Mouse (Mus musculus): ENCODE data around the gene Ccdc148. TPM values are rescaled to one million over a fixed set of nuclear protein-coding genes. Genes with fewer than 3 reads are reported as not detected.

Gene Ccdc148
- total RNA-seq, 1 experiment from 2014 or later, result 1.1 TPM

DNA sequence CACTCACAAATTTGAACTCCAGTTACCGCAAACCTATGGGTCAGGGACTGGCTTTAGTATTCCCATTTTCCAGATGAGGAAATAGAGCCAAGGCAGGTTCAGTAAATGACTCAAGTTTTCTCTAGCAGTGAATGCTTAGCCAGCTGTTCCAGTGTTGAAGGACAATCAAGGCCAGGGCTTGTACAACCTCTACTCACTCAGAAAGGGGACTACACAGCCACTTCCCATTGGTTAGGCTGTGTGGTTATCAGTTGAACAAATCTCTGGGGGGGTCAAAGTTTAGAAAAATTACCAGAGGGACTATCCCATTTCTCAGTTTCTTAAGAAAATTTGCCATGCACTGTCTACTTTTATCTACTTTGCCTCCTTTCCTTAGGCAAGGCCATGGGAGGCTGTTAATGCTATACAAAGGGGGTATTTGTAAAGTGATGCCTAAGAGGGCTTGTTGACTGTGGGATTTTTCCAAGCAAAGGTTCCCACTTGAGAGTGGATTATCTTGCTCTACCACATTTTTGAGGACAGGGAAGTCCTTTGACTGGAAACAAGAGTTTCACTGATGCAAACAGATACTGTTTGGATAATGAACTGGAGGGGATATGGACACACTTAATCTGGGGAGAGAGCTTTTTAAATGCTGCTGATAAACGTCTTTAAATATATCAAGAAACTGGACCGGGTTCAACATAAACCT, 331.4 kb downstream of the Ccdc148 start:
- ATAC-seq (replicated peaks; ENCODE audit: insufficient number of reproducible peaks, low FRiP score, low TSS enrichment, poor library complexity, severe bottlenecking), result no peak

DNA sequence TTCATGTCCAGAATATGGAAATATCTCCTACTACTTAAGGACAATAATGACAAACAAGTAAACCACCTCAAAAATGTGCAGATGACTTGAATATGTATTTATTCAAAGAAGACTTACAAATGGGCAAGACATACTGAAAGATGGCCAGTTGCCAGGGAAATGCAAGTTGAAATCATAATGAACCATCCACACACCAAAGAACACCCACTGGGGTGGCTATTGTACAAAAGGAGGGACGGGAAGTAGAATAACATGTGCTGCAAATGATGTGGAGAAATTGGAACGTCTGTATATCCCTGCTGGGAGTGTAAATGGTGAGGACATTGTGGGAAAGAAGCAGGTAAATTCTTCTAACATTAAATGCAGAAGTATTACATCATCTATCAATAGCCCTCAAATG, 347.5 kb downstream of the Ccdc148 start:
- ATAC-seq (replicated peaks; ENCODE audit: insufficient number of reproducible peaks, low FRiP score, low TSS enrichment, poor library complexity, severe bottlenecking), result no peak

DNA sequence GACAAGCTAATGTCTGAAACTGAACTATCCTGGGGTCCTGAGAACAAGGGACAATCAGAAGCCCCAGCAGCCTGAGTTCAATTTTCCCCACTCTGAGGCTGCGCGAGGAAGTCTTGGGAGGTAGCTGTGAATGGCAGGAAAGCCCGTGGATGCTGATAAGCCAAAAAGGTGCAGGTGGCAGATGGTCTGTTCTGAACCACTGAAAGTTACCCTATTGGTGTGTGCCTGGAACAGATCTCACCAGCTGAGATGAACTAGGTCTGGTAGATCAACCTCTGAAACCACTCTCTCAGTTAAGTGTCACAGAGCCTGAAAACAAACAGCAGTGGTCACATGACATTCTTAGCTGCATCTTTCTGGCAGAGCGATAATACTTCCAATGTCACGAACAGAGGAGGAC, 360.9 kb downstream of the Ccdc148 start:
- ATAC-seq (replicated peaks; ENCODE audit: insufficient number of reproducible peaks, low FRiP score, low TSS enrichment, poor library complexity, severe bottlenecking), result no peak

DNA sequence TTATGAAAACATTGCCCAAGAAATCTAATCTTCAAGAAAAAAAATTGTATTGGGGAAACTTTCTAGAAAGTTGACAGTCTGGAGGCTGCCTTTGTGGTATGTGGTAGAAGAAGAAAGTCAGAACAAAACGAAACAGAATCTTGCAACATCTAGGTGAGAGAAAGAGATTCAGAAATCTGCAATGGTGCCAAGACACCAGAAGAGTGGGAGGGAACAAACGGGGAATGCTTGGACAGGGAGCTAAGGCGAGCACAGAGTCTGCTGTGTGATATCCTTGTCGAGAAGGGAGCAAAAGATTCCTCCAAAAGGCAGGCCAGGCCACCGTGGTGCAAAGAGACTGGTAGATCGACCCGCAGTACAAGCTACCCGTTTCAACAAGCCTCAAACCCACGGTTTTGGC, 361.4 kb downstream of the Ccdc148 start:
- no peak for ATAC-seq (replicated peaks; ENCODE audit: insufficient number of reproducible peaks, low FRiP score, low TSS enrichment, poor library complexity, severe bottlenecking)

DNA sequence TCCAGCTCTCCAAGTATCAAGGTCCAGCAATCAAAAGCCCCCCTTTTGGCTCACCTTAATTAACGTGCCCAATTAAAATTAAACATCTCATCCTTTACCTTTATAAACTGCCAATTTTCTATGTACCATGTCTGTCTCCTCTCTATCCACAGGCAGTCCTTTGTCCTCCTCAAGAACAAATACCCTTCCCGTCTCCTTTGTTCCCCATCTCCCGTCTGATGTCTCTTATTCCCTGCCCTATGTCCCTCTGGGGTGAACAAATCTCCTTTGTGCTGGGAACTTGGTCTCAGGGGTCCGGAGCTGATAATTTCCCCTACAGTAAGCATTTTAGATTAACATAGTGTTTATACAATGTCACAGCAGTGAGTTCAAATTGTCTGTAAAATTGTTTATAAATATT, 363.0 kb downstream of the Ccdc148 start:
- ATAC-seq (replicated peaks; ENCODE audit: insufficient number of reproducible peaks, low FRiP score, low TSS enrichment, poor library complexity, severe bottlenecking), result no peak

DNA sequence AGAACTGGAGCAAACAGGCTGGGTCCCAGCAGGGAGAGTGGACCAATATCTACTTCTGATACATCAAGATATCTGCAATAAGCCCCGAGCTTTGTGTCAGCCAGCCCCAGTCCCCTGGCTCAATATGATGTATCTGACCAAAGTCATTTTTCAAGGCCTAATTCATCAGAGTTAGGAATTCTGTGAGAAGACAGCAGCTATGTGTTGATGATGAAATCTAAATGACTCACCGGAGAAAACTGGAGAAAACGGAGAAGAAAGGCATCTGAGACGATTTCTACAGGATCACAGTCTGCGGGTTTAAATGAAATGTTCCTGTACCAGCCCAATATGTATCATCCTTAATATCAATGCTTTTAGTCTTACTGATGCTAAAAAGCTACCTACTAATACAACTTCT, 365.1 kb downstream of the Ccdc148 start:
- no peak for ATAC-seq (replicated peaks; ENCODE audit: insufficient number of reproducible peaks, low FRiP score, low TSS enrichment, poor library complexity, severe bottlenecking)

DNA sequence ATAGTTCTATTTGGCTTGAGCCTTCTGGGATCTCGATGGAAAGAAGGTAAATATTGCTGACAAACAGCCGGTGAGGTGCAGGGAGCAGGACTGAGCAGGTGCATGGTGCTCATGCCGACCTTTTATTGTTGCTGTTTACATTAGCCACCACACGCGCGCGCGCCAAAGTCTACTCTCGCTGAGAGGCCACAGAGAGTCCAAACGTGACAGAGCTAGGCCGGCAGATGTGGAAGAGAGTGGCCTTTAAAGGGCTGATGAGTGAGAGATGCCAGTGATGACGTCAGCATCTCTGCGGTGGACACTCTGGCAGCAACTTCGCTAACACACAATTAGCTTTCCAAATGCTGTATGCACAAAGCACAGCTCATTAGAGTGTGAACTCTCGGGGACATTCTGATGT, 366.0 kb downstream of the Ccdc148 start:
- ATAC-seq (replicated peaks; ENCODE audit: insufficient number of reproducible peaks, low FRiP score, low TSS enrichment, poor library complexity, severe bottlenecking), result no peak

DNA sequence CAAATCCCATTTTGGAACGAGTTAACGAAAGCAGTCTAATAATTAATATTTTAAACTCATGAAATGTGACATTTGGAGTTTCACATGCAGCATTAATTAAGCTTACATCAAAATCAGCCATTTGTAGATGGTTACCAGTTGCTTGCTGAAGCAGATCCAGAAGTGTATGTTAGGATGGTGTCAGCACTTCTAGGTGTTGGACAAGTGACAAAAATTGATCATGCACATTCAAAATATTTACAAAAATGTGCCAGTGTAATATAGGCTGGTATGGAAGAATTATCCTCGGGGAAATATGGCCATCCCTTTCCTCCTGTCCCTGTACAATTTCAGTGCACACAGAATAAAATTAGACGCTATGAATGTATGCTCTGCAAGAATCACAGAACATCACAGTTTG, 370.1 kb downstream of the Ccdc148 start:
- ATAC-seq (replicated peaks; ENCODE audit: insufficient number of reproducible peaks, low FRiP score, low TSS enrichment, poor library complexity, severe bottlenecking), result no peak

DNA sequence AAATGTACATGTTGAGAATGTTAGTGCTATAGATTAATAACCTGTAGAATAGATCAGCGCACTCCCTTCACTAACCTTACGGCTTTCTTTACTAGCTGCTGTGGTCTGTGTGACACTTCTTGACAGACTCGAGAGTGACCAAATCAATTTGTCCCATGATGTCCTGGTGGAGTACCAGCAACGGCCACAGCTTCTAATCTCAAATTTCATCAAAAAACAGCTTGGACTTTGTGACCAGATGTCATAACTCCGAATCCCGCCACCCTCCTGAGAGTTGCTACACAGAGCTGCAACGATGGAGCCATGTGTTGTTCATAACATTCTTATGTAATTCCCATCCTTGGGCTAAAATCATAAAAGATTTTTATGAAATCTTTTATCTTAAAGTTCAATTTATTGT, 370.5 kb downstream of the Ccdc148 start:
- ATAC-seq (replicated peaks; ENCODE audit: insufficient number of reproducible peaks, low FRiP score, low TSS enrichment, poor library complexity, severe bottlenecking), result no peak

DNA sequence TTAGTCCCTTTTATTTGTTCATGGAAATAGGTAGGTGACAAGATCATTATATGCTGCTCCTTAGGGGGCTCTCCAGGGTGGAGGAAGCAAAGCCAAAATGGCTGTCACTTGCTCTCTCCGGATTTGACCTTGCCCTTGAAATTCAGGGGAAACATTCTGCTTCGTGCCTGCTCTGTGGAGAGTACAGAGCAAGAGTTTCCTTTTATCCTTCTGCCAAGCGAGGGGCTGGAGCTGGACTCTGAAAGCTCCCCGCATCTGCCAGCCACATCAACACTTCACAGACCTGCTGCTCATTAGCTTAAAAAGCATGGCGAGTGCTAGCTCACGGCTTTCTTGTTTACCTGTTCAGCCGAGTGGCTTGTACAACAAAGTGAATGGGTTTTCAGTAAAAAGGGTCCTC, 373.1 kb downstream of the Ccdc148 start:
- ATAC-seq (replicated peaks; ENCODE audit: insufficient number of reproducible peaks, low FRiP score, low TSS enrichment, poor library complexity, severe bottlenecking), result no peak

DNA sequence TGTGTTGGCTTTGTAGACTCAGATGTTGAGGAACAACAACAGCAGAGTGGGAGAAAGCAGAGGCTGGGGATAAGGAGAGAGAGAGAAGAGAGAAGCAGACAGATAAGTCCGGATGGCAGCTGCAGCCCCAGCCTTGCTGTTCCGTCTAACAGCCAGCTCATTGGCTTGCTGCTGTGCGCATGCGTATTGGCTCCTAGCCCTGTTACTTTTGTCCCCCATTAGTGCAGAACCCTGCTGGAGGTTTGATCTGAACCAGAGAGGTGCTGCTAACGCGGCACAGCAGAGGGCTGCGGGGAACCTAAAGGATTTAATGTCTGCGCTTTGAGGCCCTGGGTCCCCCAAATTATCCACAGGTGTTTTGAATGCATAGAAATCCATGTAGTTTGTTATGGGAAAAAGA, 373.8 kb downstream of the Ccdc148 start:
- no peak for ATAC-seq (replicated peaks; ENCODE audit: insufficient number of reproducible peaks, low FRiP score, low TSS enrichment, poor library complexity, severe bottlenecking)

DNA sequence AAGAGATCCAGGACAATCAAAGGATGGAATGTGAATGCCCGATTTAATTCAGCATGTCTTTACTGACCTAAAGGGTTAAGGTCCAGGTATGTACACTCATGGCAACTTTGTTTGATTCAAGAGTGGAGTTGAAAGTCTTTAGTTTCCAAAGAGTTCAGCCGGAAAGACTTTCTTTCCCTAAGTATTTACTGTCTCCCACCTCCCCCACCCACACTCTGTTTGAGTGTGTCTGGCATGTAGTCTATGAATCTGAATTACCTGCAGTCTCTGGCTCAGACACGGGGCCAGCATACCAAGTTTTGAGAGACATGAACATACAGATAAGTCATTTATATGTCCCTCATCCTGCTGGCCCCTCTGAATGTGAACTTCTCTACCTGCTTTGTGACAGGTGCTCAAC, 374.3 kb downstream of the Ccdc148 start:
- ATAC-seq (replicated peaks; ENCODE audit: insufficient number of reproducible peaks, low FRiP score, low TSS enrichment, poor library complexity, severe bottlenecking), result no peak

DNA sequence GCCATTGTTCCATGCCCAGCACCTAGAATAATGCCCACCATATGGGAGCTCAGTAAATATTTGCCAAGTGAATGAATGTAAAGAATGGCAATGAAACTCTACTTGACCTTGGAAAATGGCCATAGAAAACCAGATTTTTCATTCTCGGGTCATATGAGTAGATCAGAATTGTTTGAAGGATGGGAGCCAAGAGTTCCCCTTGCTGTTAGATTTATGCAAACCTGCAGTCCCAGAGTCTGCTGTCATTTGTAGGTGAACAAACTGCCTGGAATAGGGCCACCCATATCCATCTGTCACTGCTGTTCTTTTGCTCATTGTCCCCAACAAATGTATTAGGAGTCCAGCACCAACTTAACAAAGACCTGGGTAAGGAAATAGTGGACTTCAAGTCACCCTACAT, 377.0 kb downstream of the Ccdc148 start:
- ATAC-seq (replicated peaks; ENCODE audit: insufficient number of reproducible peaks, low FRiP score, low TSS enrichment, poor library complexity, severe bottlenecking), result no peak

DNA sequence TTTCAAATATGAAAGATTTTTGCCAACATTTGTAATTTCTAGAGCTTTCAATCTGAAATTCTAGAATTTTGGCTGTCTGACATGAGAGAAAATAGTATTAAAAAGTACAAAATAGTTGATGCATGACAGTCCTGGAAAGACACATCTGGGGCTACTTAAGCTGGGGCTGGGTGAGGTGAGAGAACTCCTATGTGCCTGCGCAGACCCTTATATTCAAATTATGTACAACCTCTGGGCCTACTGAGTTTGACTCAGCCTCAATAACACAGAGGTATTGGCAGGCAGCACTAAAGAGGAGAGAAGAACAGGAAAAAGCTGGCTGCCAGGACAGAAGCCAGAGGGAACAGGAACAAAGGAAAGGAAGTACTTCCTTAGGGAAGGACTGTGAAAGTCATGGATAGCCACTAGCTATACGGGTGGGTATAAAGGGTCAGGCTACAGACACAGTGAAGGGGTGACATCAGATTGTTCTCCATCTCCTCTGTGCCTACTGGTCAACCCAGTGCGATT, 381.4 kb downstream of the Ccdc148 start:
- no peak for ATAC-seq (replicated peaks; ENCODE audit: insufficient number of reproducible peaks, low FRiP score, low TSS enrichment, poor library complexity, severe bottlenecking)

DNA sequence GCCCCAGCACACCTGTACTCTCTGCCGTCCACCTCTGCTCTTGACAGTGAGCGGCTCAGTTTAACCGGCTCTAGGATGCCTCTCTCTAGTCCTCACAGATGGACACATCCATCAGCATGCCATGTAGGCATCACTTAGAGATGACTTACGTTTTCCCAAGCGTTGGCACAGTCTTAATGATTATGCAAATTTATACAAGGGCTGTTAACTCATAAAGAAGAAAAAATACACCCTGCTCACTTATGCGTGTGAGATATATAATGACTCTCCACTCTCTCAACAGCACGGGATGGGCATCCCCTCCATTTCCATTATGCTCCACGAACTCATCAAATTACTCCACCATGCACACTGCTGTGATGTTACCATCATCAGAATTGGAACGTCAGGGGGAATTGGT, 386.6 kb downstream of the Ccdc148 start:
- ATAC-seq (replicated peaks; ENCODE audit: insufficient number of reproducible peaks, low FRiP score, low TSS enrichment, poor library complexity, severe bottlenecking), result no peak

Other genes with a start within 250 kb of the Ccdc148 start
- 16.6 to 23.4 TPM (median 22.2 TPM) in 3 replicates for gene Pkp4, start 167 bp upstream of the Ccdc148 start, total RNA-seq (2017)